7 mouse cellular contexts compared by ENCODE assay signal in genomic region chr1:120154232-120154631, GRCm38 (mm10). TPM values are rescaled to one million over a fixed set of nuclear protein-coding genes. Genes with fewer than 3 reads are reported as not detected.
DNase-seq lines count a peak whose midpoint lies in the region; ATAC-seq lines count a peak whose summit lies in the region.

No protein-coding gene starts in this region.

- no peaks in the 10 kb centered on the region for H3K9me3 ChIP-seq in hindbrain, embryonic 10.5 days
- H3K9me3 ChIP-seq in hindbrain, embryonic 12.5 days (replicated peaks): no peaks in the 10 kb centered on the region

- no peaks in the 10 kb centered on the region for H3K36me3 ChIP-seq in hindbrain, embryonic 10.5 days
- no peaks in the 10 kb centered on the region for H3K36me3 ChIP-seq in hindbrain, embryonic 12.5 days

- no peaks in the 10 kb centered on the region for H3K27me3 ChIP-seq in hindbrain, embryonic 10.5 days (ENCODE audit: insufficient read depth, poor library complexity, severe bottlenecking)
- H3K27me3 ChIP-seq in hindbrain, embryonic 12.5 days: no peaks in the 10 kb centered on the region

- ATAC-seq in hindbrain, embryonic 12.5 days (ENCODE audit: low FRiP score): no peak
- ATAC-seq in neutrophil, adult 5-6 weeks (ENCODE audit: extremely low read depth, insufficient number of reproducible peaks, low FRiP score, poor library complexity, severe bottlenecking): peak; percentile 47; the same call in 1 of the 2 replicates

- H3K4me2 ChIP-seq in hindbrain, embryonic 12.5 days (replicated peaks): no peak overlapping the region

- H3K4me1 ChIP-seq in hindbrain, embryonic 10.5 days (replicated peaks): no peaks in the 10 kb centered on the region
- H3K4me1 ChIP-seq in hindbrain, embryonic 12.5 days: no peaks in the 10 kb centered on the region

- no peak overlapping the region for H3K4me3 ChIP-seq in hindbrain, embryonic 10.5 days
- no peak overlapping the region for H3K4me3 ChIP-seq in hindbrain, embryonic 12.5 days

- DNase-seq in hindbrain, embryonic 10.5 days (ENCODE audit: low spot score): peak; percentile 31
- DNase-seq in thymus, postnatal 0 days (ENCODE audit: low spot score): peak; percentile 25
- no peak for DNase-seq in thymus, postnatal 10 days (ENCODE audit: low spot score in 2 of 2)
- peak; percentile 67 for DNase-seq in adipocyte (ENCODE audit: low spot score)
- DNase-seq in heart, postnatal 4 days: peak; percentile 49

- H3K27ac ChIP-seq in hindbrain, embryonic 10.5 days: no peak overlapping the region
- no peak overlapping the region for H3K27ac ChIP-seq in hindbrain, embryonic 12.5 days

- H3K9ac ChIP-seq in hindbrain, embryonic 12.5 days: no peak overlapping the region

RNA-seq across cellular contexts. Expression of gene 3110009E18Rik, which starts 33.2 kb away (rescaled TPM):
- 22.6 and 26.0 TPM in 2 replicates for polyA plus RNA-seq in hindbrain, embryonic 10.5 days (2016; fragmentation: Nextera tagmentation; extraction: Ambion mirVana)
- 17.0 and 22.6 TPM in 2 replicates for polyA plus RNA-seq in hindbrain, embryonic 12.5 days (2016; fragmentation: Nextera tagmentation; extraction: Ambion mirVana)
- polyA plus RNA-seq in thymus, postnatal 0 days (2015; fragmentation: Nextera tagmentation; extraction: Ambion mirVana): 55.5 and 56.4 TPM in 2 replicates
- total RNA-seq in heart, postnatal 4 days (2021): 10 to 100 TPM in 1 of 2 experiments, 1 to 10 TPM in 1; 6.6 to 10.3 TPM
- total RNA-seq in neutrophil, adult 5-6 weeks (2017): 5.1 and 5.5 TPM in 2 replicates

RNA-seq across cellular contexts. Expression of gene Dbi, which starts 33.4 kb away (rescaled TPM):
- polyA plus RNA-seq in hindbrain, embryonic 10.5 days (2016; fragmentation: Nextera tagmentation; extraction: Ambion mirVana): 764 and 766 TPM in 2 replicates
- polyA plus RNA-seq in hindbrain, embryonic 12.5 days (2016; fragmentation: Nextera tagmentation; extraction: Ambion mirVana): 582 and 680 TPM in 2 replicates
- 518 and 575 TPM in 2 replicates for polyA plus RNA-seq in thymus, postnatal 0 days (2015; fragmentation: Nextera tagmentation; extraction: Ambion mirVana)
- 100 to 1,000 TPM; 404 to 419 TPM for total RNA-seq in heart, postnatal 4 days (2021)
- total RNA-seq in neutrophil, adult 5-6 weeks (2017): 29.0 and 52.2 TPM in 2 replicates

Comparison
In these comparisons a context has a peak if more than half of its experiments do, and no peak if none do; other contexts are left out.
1. DNase-seq: peak in hindbrain, embryonic 10.5 days (single experiment), thymus, postnatal 0 days (single experiment), adipocyte (single experiment) and heart, postnatal 4 days (single experiment); none in thymus, postnatal 10 days (0 of 2).